Mouse (Mus musculus) macrophage (primary cell): ENCODE data around the gene Slc11a1. TPM values are rescaled to one million over a fixed set of nuclear protein-coding genes. Genes with fewer than 3 reads are reported as not detected.

Experiments
- H3K27ac ChIP-seq: fragments of 350-480 bp; formaldehyde crosslinking; 2 replicates; pipeline ENCODE4 v1.9.0; 2021
- H3K36me3 ChIP-seq: fragments of 350-480 bp; formaldehyde crosslinking; 2 replicates; pipeline ENCODE4 v1.9.0; 2021; ENCODE audit errors: inconsistent target
- H3K4me3 ChIP-seq: fragments of 350-480 bp; formaldehyde crosslinking; 2 replicates; pipeline ENCODE4 v1.9.0; 2021; ENCODE audit errors: inconsistent target
- H3K79me2 ChIP-seq: fragments of 350-480 bp; formaldehyde crosslinking; 2 replicates; pipeline ENCODE4 v1.9.0; 2021; ENCODE audit errors: inconsistent target
- WGBS: methylation state at CpG from one replicate; pipeline ENCODE4 v1.1.7; 2026; ENCODE audit warnings: inconsistent platforms; ENCODE audit not compliant: missing documents; 5-methylcytosine and 5-hydroxymethylcytosine counted together
- polyA plus RNA-seq: library from polyadenylated mRNA; stranded (reverse); fragments of 250-400 nt; gene quantifications from 3 replicates; pipeline ENCODE4 v1.2.4, GENCODE M21; 2018; ENCODE audit warnings: inconsistent platforms

Gene Slc11a1
- polyA plus RNA-seq, 1 experiment from 2014 or later, result 467 TPM

- Histone ChIP-seq H3K4me3 (peak overlapping the region; percentile 30), H3K36me3 (peaks cover 14% of the 10 kb centered on the region), H3K79me2 (peaks cover 30% of the 10 kb centered on the region), H3K27ac (peak overlapping the region; percentile 87)
- 1% methylated on average over 35 of the region's 41 CpGs for WGBS
Measured at GRCm38 (mm10) chr1:74397268-74397918, 22.4 kb downstream of the Slc11a1 start.

- H3K79me2 ChIP-seq, result peaks cover 24% of the 10 kb centered on the region
- H3K27ac ChIP-seq, result peak overlapping the region; percentile 83
- 6% methylated on average over 11 of the region's 11 CpGs for WGBS
Measured at GRCm38 (mm10) chr1:74397919-74398451, 23.0 kb downstream of the Slc11a1 start.

GRCm38 (mm10) chr1:74400531-74400930, 25.5 kb downstream of the Slc11a1 start:
- Histone ChIP-seq H3K4me3 (no peak overlapping the region), H3K36me3 (no peaks in the 10 kb centered on the region), H3K79me2 (no peaks in the 10 kb centered on the region), H3K27ac (no peak overlapping the region)
- WGBS, result 73% methylated on average over 3 of the region's 3 CpGs

More at GRCm38 (mm10) chr1:74397919-74398451, 23.0 kb downstream of the Slc11a1 start:
- peak overlapping the region; percentile 30 for H3K4me3 ChIP-seq
- H3K36me3 ChIP-seq, result peaks cover 14% of the 10 kb centered on the region

GRCm38 (mm10) chr1:74401015-74401702, 26.2 kb downstream of the Slc11a1 start:
- H3K27ac ChIP-seq, result no peak overlapping the region
- no peaks in the 10 kb centered on the region for H3K36me3 ChIP-seq
- no peaks in the 10 kb centered on the region for H3K79me2 ChIP-seq
- WGBS, result 67% methylated on average over 16 of the region's 16 CpGs
- no peak overlapping the region for H3K4me3 ChIP-seq

- Histone ChIP-seq H3K36me3 (no peaks in the 10 kb centered on the region), H3K27ac (no peak overlapping the region), H3K4me3 (no peak overlapping the region), H3K79me2 (no peaks in the 10 kb centered on the region)
- WGBS, result 96% methylated on average over 4 of the region's 4 CpGs
Measured at GRCm38 (mm10) chr1:74404206-74404605, 29.2 kb downstream of the Slc11a1 start.

- Histone ChIP-seq H3K4me3 (no peak within 1 kb of the TSS), H3K36me3 (no peaks in the 10 kb centered on the region), H3K27ac (no peak within 1 kb of the TSS), H3K79me2 (no peaks in the 10 kb centered on the region)
- 62% methylated on average over 13 of the region's 15 CpGs for WGBS
Measured at GRCm38 (mm10) chr1:74408589-74409504, 33.9 kb downstream of the Slc11a1 start, which contains the start of gene Vil1. Vil1 (plus strand) TSS chr1:74409376.

- Histone ChIP-seq H3K79me2 (no peaks in the 10 kb centered on the region), H3K27ac (no peak overlapping the region), H3K36me3 (no peaks in the 10 kb centered on the region), H3K4me3 (no peak overlapping the region)
- 96% methylated on average over 2 of the region's 2 CpGs for WGBS
Measured at GRCm38 (mm10) chr1:74411753-74412325, 36.8 kb downstream of the Slc11a1 start.

- H3K36me3 ChIP-seq, result no peaks in the 10 kb centered on the region
- 93% methylated on average over 6 of the region's 8 CpGs for WGBS
- no peaks in the 10 kb centered on the region for H3K79me2 ChIP-seq
- no peak overlapping the region for H3K27ac ChIP-seq
- H3K4me3 ChIP-seq, result no peak overlapping the region
Measured at GRCm38 (mm10) chr1:74412711-74413110, 37.7 kb downstream of the Slc11a1 start.

GRCm38 (mm10) chr1:74415143-74415542, 40.1 kb downstream of the Slc11a1 start:
- Histone ChIP-seq H3K27ac (no peak overlapping the region), H3K36me3 (no peaks in the 10 kb centered on the region), H3K4me3 (no peak overlapping the region), H3K79me2 (no peaks in the 10 kb centered on the region)
- WGBS, result 61% methylated on average over 3 of the region's 4 CpGs

- no peak overlapping the region for H3K4me3 ChIP-seq
Measured at GRCm38 (mm10) chr1:74418747-74419439, 43.9 kb downstream of the Slc11a1 start.

GRCm38 (mm10) chr1:74419440-74419794, 44.4 kb downstream of the Slc11a1 start:
- no peaks in the 10 kb centered on the region for H3K79me2 ChIP-seq
- H3K36me3 ChIP-seq, result no peaks in the 10 kb centered on the region
- 87% methylated on average over 9 of the region's 9 CpGs for WGBS
- no peak overlapping the region for H3K4me3 ChIP-seq
- H3K27ac ChIP-seq, result no peak overlapping the region

More at GRCm38 (mm10) chr1:74418747-74419439, 43.9 kb downstream of the Slc11a1 start:
- H3K36me3 ChIP-seq, result no peaks in the 10 kb centered on the region
- no peaks in the 10 kb centered on the region for H3K79me2 ChIP-seq
- WGBS, result 88% methylated on average over 17 of the region's 17 CpGs
- H3K27ac ChIP-seq, result no peak overlapping the region

GRCm38 (mm10) chr1:74423147-74423546, 48.2 kb downstream of the Slc11a1 start:
- Histone ChIP-seq H3K36me3 (no peaks in the 10 kb centered on the region), H3K4me3 (no peak overlapping the region), H3K27ac (no peak overlapping the region), H3K79me2 (no peaks in the 10 kb centered on the region)
- WGBS, result 95% methylated on average over 8 of the region's 8 CpGs

GRCm38 (mm10) chr1:74425845-74426244, 50.9 kb downstream of the Slc11a1 start:
- 18% methylated on average over 7 of the region's 7 CpGs for WGBS
- no peak overlapping the region for H3K4me3 ChIP-seq

More at GRCm38 (mm10) chr1:74425845-74426244, 50.9 kb downstream of the Slc11a1 start:
- Histone ChIP-seq H3K27ac (peak overlapping the region; percentile 17; the same call in 1 of the 2 replicates), H3K36me3 (no peaks in the 10 kb centered on the region), H3K79me2 (no peaks in the 10 kb centered on the region)
